Mouse (Mus musculus) neutrophil, adult 65 days (primary cell): ENCODE results near the gene Gm12117. TPM values are rescaled to one million over a fixed set of nuclear protein-coding genes. Genes with fewer than 3 reads are reported as not detected.

Experiments
- total RNA-seq: library from RNA; stranded (reverse); gene quantifications from 2 replicates; pipeline ENCODE4 v1.2.4, GENCODE M21; 2023

Gene Gm12117
- not detected in 2 replicates for total RNA-seq

GRCm38 (mm10) chr11:33276637-33277036 is at the start of gene Gm12117:
TSS of gene Gm12117 (minus strand) at chr11:33276737.

Other genes starting within 250 kb of the Gm12117 start
- gene Fgf18, start 129.3 kb downstream of the Gm12117 start, total RNA-seq = not detected in 2 replicates
- gene Npm1, start 113.5 kb downstream of the Gm12117 start, total RNA-seq = 149 and 175 TPM in 2 replicates
- not detected in 2 replicates for gene Tlx3, start 73.1 kb downstream of the Gm12117 start, total RNA-seq
- 0.52 and 1.6 TPM in 2 replicates for gene Ranbp17, start 237.0 kb upstream of the Gm12117 start, total RNA-seq